Mouse (Mus musculus) cortical plate, adult 2 months (tissue): ENCODE data around the gene Amt.

Experiments
- CTCF ChIP-seq: fragments of 200-500 bp; IDR thresholded peaks from 2 replicates; pipeline ENCODE4 v1.5.1; 2011; ENCODE audit warnings: mild to moderate bottlenecking, control low read depth, low read length; ENCODE audit not compliant: insufficient read depth; ENCODE audit errors: extremely low read depth
- POLR2A ChIP-seq: fragments of 200-500 bp; IDR thresholded peaks from 2 replicates; pipeline ENCODE4 v1.6.1; 2011; ENCODE audit warnings: mild to moderate bottlenecking, low read length, control low read depth; ENCODE audit not compliant: insufficient read depth; ENCODE audit errors: extremely low read depth

GRCm38 (mm10) chr9:108284410-108284809, 12.2 kb upstream of the Amt start:
- peak; percentile 94 for TF ChIP-seq CTCF
- TF ChIP-seq POLR2A: no peak
